Mouse (Mus musculus): Measurements from ENCODE around the gene Tmem72. TPM values are rescaled to one million over a fixed set of nuclear protein-coding genes. Genes with fewer than 3 reads are reported as not detected.

Gene Tmem72
- under 1 TPM; 0.03 to 0.04 TPM for polyA plus RNA-seq (2017; shearing (Covaris generic))

DNA sequence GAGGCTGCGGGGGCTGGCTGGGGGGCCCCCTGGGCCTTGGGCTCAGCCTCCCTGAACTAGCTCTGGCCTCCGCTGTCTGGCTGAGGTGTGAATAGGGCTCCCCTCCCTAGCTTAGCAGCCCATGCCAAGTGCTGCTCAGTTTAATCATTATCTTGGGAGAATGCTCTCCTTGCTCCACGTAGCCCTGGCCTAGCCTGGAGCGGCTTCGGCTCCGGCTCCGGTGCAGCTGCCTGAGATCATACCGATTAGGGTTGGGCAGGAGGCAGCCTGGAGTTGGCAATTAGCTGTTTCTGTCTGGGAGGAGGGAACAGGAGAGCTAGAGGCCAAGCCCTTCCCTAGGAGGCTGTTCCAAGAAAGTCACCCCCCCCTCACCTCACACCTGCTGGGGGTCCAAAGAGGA is at the start of gene Tmem72:
Gene Tmem72 (minus strand): TSS at position 248 of the 400 bp plus-strand sequence.
- ATAC-seq, result no peak

DNA sequence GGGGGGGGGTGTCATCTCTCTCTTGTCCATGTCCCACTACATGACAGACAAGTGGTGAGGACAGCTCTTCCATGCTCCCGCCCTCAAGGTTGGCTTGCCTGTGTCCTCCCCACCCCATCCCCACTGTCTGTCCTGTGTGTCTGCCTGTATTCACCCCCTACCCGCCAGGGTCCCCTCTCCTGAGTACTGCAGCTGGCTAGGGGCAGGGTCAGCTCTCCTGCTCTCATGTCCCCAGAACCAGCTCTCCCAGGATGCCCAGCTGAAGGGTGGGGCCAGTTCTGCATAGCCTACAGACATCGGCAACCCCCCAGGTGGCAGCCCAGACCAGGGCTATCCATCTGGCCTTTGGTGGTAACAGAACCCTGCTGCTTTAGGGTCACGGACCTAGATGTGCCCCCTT is 47.8 kb upstream of the Tmem72 start:
- no peak for ATAC-seq

DNA sequence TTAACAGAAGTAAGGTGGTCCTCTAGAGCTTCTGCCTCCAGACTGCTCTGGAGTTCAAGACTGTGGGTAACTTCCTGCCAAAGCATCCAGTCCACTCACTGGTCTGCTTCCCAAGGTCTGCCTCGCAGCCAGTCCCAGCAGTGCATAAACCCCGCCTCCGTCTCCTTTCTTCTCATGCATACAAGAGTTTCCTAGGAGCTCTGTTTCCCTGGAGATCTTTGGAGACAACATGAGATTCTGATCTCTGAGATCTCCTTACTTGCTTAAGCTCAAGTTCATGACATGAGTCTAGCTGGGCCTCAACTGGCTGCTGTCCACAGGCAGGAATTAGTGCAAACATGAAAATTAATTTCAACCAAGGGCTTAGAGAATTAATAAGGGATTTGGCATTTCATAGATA is 45.6 kb upstream of the Tmem72 start:
- ATAC-seq, result no peak

DNA sequence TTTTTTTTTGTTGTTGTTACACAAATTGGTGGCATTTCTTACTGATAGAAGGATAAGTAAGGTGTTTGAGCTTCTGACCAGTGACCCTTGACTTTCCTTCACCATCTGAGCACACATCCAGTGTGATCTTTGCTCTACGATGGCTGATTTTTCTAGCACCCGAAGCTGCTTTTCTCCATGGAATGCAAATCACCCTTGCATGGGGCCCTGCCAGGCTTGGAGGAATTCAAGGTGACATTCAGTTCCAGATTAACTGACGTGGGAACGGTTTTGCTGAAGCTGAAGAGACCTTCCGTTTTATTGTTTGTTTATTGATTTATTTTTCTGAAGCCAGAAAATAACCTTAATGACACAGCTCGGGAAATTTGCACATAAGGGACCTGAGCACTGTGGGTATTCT is 43.5 kb upstream of the Tmem72 start:
- ATAC-seq, result no peak

DNA sequence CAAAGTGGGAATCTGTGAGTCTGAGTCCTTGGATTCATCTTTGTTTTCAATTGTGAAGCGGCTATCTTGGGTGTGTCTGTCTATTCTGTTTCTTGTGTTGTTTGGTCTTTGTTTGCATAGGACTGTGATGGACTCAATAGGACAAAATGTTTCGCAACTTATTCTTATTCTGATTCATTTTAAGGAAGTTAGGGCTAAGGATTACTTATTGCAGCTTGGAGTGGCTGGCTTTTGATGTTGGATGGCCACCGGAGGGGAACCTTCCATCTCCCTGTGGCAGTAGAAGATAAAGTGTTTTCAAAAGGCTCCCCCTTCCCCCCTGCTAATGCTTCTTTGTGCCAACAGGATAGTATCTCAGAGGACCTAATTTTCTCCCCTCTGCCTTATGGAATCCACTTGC is 39.7 kb upstream of the Tmem72 start:
- no peak for ATAC-seq

DNA sequence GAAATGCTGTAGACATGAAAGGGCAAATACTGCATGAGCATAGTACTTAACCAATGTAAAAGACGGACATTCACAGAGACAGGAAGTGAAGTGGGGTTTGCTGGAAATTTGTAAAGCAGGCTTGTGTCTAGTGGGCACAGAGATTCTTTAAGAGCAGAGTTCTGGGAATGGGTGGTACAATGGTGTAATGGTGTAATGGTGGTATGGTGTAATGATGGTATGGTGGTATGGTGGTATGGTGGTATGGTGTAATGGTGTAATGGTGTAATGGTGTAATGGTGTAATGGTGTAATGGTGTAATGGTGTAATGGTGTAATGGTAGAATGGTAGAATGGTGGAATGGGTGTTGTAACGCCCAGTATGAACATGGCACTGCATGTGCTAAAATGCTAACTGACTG is 21.3 kb upstream of the Tmem72 start:
- no peak for ATAC-seq

DNA sequence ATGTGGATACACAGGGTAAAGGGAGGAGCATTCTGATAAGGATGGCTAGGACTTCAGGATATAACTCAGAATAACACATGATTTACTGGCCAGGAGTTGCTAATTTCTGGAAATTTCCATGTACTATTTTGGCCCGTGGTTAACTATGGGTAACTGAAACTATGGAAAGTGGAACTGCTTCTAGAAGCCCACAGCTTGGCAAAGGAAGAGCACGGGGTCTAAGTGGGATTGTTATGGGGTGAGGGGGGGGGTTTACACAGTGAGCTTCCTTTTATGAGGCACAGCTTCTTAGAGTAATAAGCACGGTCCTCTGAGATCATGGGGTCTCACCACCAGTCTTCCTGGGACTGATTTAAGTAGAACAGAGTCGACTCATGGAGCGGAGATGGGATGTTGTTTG is 18.6 kb upstream of the Tmem72 start:
- ATAC-seq, result no peak

DNA sequence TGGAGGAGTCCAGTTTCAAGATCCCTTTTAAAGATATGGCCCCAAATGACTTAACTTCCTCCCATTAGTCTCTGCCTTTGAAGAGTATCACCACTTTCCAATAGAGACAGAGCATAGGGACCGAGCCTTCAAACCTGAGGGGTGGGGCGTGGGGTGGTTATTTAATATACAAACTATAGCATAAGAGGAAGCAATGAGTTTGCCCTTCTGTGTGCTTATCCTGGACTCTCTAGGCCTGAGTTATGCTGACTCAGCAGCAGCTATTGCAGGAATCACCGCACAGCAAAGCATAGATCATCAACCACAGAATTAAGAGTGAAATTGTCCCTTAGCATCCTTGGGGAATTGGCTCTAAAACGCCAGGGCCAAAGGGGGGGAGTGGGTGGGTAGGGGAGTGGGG is 16.9 kb upstream of the Tmem72 start:
- no peak for ATAC-seq

DNA sequence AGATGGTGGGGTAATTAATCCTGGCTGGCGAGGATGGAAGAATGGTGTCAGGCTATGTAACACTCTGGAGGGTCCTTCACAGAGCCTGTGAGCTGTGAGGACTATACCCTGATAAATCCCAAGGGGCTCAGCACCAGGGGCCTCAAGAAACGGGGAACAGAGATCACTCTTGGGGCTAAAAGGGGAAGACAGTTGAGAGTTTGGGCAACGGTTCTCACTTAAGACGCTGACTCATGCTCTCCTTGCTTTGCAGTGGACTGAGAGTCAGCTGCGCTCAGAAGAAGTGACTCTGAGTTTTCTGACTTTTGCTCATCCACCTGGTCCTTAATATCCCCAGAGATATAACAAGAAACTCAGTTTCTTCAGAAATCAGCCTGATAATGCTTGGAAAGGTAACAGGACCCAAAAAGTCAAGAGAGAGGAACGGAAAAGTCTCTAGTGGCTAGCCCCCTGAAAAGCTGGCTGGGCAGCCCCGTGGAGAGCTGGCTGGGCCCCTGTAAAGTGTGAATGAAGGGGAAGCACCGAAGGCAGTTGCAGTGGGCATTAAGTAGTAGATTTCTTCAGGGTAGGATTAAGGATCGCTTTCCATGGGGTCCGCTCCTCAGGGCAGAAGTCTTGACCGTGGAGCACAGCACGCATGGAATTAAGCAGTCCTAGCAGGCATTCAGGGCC is 7.9 kb upstream of the Tmem72 start:
- ATAC-seq, result no peak

DNA sequence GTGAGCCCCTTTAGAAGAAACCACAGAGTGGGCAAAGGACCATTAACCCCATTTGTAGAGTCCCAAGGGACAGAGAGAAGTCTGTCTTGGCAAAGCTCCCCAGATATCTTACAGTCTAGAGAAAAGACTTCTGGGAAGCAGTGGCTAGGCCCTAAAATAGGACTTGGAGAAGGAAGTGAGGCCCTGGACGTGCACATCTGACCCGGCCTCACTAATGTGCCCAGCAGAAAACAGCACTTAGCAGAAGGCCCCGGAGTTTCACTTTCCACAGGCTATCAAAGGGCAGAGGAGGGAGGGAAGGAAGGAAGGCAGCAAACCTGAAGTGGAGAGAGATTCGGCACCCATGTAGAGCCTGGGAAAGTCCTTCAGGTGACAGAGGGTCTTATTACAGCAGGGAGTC is 2.2 kb upstream of the Tmem72 start:
- no peak for ATAC-seq

DNA sequence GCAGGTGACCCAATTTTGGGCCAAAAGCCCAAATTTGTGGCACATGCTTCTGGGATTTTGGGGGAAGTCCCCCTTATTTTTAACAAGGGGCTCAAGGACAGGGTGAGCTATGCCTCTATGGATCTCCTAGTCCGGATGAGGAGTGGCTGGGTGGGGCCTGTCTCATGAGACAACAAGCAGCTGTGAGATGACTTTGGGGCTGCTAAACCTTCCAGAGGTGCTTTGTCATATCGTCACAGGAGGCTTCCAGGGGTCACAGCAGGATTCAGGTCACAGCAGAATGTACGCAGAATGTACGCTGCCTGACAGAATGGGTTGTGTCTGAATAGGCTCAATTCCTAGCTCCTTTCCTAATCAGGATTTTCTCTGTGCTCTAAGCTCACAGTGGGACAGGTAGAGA is 1.6 kb upstream of the Tmem72 start:
- ATAC-seq, result no peak

DNA sequence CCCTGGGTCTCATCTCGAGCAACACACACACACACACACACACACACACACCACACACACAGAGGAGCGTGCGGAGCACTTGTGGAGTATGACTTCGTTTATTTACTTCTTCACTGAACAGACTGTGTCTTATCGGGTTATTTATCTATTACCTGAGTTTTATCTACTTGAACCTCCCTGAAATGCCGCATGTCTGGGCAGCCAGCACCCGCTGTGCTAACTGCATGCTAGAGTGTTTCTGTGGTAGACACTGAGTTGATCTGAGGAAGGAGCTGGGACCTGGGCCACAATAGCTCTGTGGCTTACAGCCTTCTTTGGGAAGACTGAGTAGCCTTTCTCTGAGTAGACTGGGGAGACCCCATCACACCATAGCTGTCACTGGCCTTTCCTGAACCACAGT is 1.1 kb upstream of the Tmem72 start:
- no peak for ATAC-seq

DNA sequence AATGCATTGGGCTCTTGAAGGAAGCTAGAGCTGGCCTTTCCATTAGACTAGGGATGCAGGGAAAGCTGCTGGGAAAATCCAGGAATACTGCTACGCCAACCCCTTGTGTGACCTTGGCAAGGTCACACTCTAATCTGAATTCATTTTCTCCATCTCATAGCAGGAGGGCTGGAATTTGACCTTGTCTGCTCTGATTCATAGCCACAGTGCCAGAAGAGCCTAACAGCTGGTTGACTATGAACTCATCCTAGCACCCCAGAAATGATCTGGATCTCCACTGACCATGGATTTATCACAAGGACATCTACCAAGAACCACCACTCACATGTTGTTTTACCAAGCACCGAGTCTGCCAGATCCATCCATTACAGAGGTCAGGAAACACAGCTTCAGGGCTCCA is 1.5 kb downstream of the Tmem72 start:
- ATAC-seq, result no peak

DNA sequence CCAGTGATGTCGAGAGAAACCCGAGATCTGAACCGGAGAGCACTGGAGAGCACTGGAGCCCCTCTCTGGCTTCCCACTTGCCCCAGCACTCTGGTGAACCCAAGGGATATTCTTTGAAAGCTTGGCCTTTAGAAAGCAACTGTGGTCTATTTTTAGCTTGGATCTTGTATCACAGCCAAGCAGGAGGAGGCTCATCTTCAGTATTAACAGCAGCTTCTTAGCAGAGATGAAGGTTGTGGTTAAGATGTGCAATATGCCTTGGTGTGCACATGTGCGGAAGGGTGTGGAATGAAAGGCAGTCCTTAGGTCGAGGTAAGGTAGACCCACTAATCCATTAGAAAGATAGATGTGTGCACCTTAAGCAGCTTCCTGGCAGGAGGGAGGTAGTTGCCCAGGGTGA is 2.1 kb downstream of the Tmem72 start:
- no peak for ATAC-seq

DNA sequence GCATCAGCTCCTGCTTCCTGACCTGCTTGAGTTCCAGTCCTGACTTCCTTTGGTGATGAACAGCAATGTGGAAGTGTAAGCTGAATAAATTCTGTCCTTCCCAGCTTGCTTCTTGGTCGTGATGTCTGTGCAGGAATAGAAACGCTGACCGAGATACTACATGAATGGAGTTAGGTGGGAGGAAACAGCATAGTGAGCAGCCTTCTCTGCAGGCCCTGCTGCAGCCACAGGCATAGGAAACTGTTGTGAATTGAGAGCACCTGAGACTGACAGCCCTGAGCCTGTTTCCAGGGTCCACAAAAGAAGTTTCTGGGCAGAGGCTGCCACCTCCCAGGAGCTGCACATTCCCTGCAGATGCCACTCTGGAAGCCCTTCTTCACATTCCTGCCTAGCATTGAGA is 2.7 kb downstream of the Tmem72 start:
- ATAC-seq, result no peak

DNA sequence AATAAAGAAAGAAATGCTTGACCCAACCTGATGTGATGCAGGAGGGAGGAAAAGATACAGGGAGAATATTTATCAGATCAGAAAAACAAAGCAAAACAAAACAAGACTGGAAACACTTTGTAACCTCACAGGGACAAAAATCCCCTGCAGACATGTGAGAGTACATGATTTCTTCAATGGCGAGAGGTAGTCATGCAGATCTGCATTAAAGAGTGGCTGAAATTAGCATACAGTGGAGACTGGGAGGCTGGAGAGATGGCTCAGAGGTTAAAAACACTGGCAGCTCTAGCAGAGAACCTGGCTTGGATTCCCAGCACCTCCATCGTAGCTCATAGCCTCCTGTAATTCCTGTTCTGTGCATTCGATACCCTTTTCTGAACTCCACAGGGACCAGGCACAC is 4.2 kb downstream of the Tmem72 start:
- ATAC-seq, result no peak

DNA sequence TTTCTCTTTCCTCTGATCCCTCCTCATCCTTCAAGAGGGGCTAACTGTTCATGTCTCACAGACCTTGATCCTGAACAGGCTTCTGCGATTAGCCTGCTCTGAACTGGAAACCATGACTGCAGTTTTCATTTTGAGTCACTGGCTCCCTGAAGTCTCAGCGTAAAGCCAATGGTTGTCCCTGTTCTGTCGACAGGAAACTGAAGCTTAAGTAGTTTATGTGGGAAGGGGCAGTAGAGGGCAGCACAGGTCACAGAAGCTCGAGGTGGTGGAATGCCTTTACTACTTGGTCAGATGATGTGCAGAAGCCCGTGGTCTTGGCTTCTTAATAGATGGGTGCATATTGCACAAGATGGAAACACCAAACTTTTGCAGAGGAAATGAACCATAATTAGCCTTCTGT is 4.7 kb downstream of the Tmem72 start:
- ATAC-seq, result no peak

DNA sequence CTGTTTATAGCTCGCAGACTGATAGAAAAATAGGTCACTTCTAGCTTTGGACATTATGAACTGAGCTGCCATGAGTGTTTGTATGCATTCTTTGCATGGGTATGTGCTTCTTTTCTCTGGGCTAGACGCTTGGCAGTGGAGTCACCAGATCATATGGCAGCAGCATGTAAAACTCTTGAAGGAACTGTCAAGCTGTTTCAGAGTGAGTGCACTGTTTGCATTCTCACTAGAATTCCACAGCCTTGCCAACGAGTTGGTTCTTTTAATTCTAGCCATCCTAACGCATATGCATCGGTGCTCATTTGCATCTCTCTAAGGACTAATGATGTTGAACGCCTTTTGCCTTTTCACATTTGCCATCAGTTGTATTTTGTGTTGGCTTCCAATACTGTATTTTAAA is 12.4 kb downstream of the Tmem72 start:
- ATAC-seq, result no peak

DNA sequence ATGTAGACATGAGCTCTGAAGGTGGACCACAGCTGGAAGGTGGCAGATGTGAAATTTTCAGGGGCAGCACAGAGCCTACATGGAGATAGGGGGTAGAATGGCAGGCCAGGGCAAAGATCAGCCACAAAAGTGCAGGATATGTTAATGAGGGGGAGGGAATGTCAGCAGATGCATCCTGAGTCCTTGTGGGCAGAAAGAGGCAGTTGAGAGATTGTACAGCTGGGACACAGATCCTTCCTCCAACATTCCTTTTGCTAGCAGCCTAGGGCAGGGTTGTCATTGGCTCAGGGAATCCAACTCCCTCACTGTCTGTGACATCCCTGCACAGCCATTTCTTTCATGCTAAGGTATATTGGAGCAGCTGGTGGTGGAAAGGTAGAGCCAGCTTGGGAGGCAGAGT is 15.9 kb downstream of the Tmem72 start:
- no peak for ATAC-seq

DNA sequence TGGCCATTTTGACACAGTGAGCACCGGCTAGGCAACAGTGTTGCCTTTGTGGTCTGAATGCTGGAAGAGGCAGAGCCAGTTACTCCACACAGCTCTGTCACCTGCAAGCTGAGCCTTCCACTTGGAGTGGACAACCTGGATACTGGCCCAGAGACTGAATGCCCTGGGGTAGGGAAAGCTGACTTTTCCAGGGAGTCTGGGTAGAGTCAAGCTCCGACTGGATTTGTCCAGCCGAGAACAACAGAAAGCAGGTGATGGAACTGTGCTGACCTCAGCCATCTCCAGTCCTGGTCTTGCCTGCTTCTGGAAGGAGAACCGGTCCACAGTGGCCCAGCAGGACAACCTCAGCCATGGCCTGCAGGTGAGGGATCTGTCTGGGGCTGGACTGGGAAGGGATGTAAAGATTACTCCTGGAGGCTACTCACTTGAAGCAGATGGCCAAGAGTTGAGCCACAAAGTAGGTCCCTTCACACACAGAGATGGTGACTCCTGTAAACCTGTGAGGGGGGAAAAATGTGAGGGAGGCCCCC is 18.8 kb downstream of the Tmem72 start:
- ATAC-seq, result no peak

DNA sequence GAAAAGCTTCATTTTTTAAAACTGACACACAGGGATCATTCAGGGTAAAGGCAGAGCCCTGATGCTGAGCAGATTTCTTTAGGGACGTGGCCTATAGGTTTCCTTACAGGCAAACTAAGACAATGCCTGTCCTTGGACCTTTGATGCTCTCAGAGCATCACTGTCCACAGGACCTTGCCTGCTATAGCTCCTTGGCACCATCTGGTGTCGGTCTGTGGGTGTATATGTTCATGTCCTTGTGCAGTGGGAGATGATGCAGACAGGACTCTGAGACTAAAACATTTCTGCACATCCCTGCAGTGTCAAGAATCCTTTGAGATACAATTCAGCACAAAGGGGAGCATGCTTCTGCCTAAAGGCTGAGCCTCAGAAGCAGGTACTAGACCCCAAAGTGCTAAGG is 19.3 kb downstream of the Tmem72 start:
- ATAC-seq, result peak; percentile 40

DNA sequence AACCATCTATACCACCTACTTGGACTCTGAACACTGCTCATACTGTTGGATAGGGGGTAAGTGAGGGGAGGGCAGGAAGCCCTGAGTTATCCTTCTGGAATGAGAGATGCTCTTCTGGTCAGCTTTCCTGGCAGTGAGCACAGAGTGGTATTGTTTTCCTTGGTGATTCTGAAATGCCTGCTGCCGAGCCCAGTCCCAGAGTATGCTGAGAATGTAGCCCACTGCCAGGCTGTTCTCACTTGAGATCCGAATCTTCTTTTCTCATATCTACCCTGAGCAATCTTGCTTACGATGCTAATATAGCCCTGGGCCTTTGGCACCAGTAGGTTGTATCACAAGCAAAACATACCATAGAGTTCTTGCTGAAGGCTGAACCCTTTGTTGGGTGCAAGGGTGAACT is 22.4 kb downstream of the Tmem72 start:
- no peak for ATAC-seq

DNA sequence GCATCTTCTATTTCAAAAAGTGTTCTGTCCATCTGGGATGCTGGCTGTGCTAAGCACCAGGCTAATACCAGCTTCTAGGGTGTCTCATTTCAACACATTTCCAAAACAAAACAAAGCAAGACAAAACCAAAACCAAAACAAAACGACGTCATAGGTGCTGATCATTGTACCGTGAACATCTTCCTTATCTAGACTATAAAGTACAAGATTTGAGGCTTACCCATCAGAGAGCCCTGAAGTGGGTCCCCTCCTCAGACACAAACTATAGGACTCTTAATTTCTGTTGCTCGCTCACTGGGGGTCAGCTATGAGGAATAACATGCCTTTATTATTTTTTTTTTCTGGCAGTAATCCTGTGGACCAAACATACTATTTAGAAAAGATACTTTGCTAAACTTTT is 23.1 kb downstream of the Tmem72 start:
- ATAC-seq, result no peak

DNA sequence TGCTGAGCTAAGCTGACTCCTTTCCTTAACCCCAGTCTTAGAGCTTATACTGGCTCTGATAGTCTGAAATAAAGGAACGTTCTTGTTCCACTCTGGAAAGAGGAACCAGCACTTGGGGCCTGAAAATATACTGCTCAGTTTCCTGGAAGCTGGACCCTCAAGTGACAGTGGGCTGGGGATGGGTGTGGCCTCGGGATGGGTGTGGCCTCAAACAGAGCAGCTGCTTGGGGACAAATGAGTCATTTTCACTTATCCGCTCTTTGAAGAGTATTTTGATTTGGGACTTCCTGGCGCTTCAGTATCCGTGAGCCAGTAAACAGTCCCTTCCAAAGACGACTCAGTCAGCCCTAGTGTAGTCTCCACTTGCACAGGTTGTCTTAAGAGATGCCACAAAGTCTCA is 34.4 kb downstream of the Tmem72 start:
- ATAC-seq, result peak; percentile 65

DNA sequence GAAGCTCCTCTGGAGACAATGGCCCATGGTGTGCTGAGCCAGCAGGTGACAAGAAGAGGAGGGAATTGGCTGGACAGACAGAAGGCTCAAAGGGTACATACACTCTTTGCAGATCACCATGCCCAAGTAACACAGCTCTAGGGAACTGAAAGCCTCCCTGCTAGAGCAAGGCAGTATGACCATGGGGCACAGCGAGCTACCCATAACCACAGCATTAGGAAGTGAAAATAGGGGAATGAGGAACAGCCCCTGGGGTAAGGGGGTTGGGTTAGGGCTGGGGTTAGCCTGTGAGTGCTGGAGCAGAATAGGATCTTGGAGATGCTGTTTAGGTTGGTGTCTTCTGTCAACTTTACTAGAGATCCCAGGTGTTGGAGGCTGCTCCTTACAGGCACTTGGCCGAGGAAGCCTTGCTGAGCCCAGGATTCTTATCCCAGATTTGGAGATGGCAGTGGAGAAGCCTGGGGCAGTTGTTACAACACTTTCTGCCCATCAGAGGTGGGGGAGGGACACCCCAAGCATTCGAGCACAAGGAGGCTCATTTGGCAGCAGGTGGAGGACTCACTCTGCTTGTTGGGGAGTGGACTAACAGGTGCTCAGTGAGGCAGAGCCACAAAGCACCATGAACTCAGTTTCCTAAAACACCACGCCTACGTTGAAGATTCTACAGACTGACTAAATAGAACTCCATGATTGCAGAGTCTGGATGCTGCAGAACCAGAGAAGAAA is 37.0 kb downstream of the Tmem72 start:
- no peak for ATAC-seq
